Mouse (Mus musculus): ENCODE results near the gene Pgf.

DNA sequence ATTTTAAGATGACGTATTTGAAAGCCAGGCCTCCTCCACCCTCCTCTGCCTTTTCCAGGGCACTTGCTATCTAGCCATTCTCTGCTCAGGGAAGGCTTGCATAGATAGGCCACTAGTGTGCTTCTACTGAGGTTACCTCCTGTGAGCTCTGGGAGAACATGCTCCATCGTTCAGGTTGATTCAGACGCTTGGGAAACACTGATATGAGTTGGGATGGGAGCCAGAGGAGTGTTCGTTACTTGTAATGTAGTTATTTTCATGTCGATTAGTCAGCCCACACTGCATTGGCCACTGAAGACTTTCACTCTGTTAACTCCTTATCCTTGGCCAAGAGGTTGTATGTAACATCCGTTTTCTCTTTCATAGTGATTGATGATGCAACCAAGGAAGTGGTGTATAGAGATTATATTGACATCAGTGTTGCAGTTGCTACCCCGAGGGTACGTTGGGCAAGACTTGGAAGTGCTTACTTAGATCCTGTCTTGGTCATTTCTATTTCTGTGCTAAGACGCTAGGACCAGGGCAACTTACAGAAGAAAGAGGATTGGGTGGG, 48.1 kb downstream of the Pgf start:
- TF ChIP-seq CTCF (IDR thresholded peaks at IDR 0.05; ENCODE audit: low read depth) = no peak
- no peak for TF ChIP-seq EP300 (IDR thresholded peaks at IDR 0.05; ENCODE audit: low read depth)
